Mouse (Mus musculus): ENCODE measurements at regions not wholly inside any gene's neighbourhood (a gene's known extent, or its start where the extent isn't known, plus 50 kb on each side); places are given as distances from the start of the nearest gene placed in this dataset.
A peak's percentile ranks its signal among the peaks of the same experiment; 100 is the strongest.
"Not testable (repeated sequence)": the region's sequence is repeated elsewhere in the genome, so short reads cannot be mapped to it uniquely, and the experiment has no call there.

- DNase-seq (ENCODE audit: low read depth, low spot score), result peak; percentile 4
These were observed 85.9 kb downstream of the Osr1 start for GRCm38 (mm10) chr12:9655794-9656193.

- peak; percentile 7 for DNase-seq (ENCODE audit: low read depth, low spot score)
These were observed 86.4 kb downstream of the Osr1 start for GRCm38 (mm10) chr12:9656324-9656723.

- DNase-seq (ENCODE audit: low read depth, low spot score), result peak; percentile 4
These were observed 87.4 kb downstream of the Osr1 start for GRCm38 (mm10) chr12:9657199-9657766.

GRCm38 (mm10) chr12:9657793-9658192 is 87.9 kb downstream of the Osr1 start:
- DNase-seq (ENCODE audit: low read depth, low spot score), result peak; percentile 3

- DNase-seq (ENCODE audit: low read depth, low spot score), result no peak
These were observed 90.4 kb downstream of the Osr1 start for GRCm38 (mm10) chr12:9660299-9660698.

GRCm38 (mm10) chr12:9688776-9689175 is 118.9 kb downstream of the Osr1 start:
- DNase-seq (ENCODE audit: low read depth, low spot score), result no peak

- no peak for DNase-seq (ENCODE audit: low read depth, low spot score)
These were observed 119.6 kb downstream of the Osr1 start for GRCm38 (mm10) chr12:9689541-9689940.

- DNase-seq (ENCODE audit: low read depth, low spot score), result no peak
These were observed 163.0 kb downstream of the Osr1 start for GRCm38 (mm10) chr12:9732921-9733320.

GRCm38 (mm10) chr12:9744709-9745395 is 174.9 kb downstream of the Osr1 start:
- DNase-seq (ENCODE audit: low read depth, low spot score), result no peak

GRCm38 (mm10) chr12:9751261-9752078 is 181.6 kb downstream of the Osr1 start:
- DNase-seq (ENCODE audit: low read depth, low spot score), result no peak

- no peak for DNase-seq (ENCODE audit: low read depth, low spot score)
These were observed 182.1 kb downstream of the Osr1 start for GRCm38 (mm10) chr12:9752079-9752450.

GRCm38 (mm10) chr12:9756411-9756810 is 186.5 kb downstream of the Osr1 start:
- DNase-seq (ENCODE audit: low read depth, low spot score), result no peak

- DNase-seq (ENCODE audit: low read depth, low spot score), result peak; percentile 40
These were observed 190.9 kb downstream of the Osr1 start for GRCm38 (mm10) chr12:9760818-9761217.

GRCm38 (mm10) chr12:9762291-9762811 is 192.4 kb downstream of the Osr1 start:
- not testable (repeated sequence) for DNase-seq (ENCODE audit: low read depth, low spot score)

GRCm38 (mm10) chr12:9762842-9763241 is 192.9 kb downstream of the Osr1 start:
- DNase-seq (ENCODE audit: low read depth, low spot score), result no peak

GRCm38 (mm10) chr12:9770908-9771307 is 201.0 kb downstream of the Osr1 start:
- no peak for DNase-seq (ENCODE audit: low read depth, low spot score)

GRCm38 (mm10) chr12:9772875-9773274 is 203.0 kb downstream of the Osr1 start:
- DNase-seq (ENCODE audit: low read depth, low spot score), result no peak

- DNase-seq (ENCODE audit: low read depth, low spot score), result no peak
These were observed 232.4 kb downstream of the Osr1 start for GRCm38 (mm10) chr12:9802284-9802683.

GRCm38 (mm10) chr12:9807406-9807805 is 237.5 kb downstream of the Osr1 start:
- DNase-seq (ENCODE audit: low read depth, low spot score), result no peak

GRCm38 (mm10) chr12:9833273-9833672 is 263.4 kb downstream of the Osr1 start:
- no peak for DNase-seq (ENCODE audit: low read depth, low spot score)

- no peak for DNase-seq (ENCODE audit: low read depth, low spot score)
These were observed 269.4 kb downstream of the Osr1 start for GRCm38 (mm10) chr12:9839198-9839845.

GRCm38 (mm10) chr12:9839949-9840348 is 270.0 kb downstream of the Osr1 start:
- no peak for DNase-seq (ENCODE audit: low read depth, low spot score)

Data from mesoderm, embryonic 11.5 days (tissue).